Mouse (Mus musculus): ENCODE data around the gene Rapgef4. TPM values are rescaled to one million over a fixed set of nuclear protein-coding genes. Genes with fewer than 3 reads are reported as not detected.

The Rapgef4 gene
- polyA plus RNA-seq, 1 experiment from 2014 or later = 11.9 TPM

DNA sequence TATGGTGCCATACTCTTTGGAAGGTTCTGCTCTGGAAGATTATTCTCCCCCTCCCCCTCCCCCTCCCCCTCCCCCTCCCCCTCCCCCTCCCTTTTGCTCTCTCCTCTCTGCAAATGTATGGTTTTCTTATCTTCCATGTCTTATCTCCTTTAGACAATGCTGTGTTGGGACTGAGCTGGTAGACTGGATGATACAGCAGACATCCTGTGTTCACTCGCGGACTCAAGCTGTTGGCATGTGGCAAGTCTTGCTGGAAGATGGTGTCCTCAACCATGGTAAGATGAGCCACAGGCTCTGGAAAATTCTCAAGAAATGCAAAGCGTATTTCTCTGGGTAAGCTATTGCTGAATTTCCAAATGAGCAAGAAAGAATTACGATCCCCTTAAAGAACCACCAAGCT lies 197.0 kb downstream of the Rapgef4 start:
- H3K9ac ChIP-seq (ENCODE audit: low read length) = no peak overlapping the region
- no peaks in the 10 kb centered on the region for H3K27me3 ChIP-seq (ENCODE audit: control insufficient read depth, insufficient read depth, low read length)
- no peak for DNase-seq (ENCODE audit: low spot score)
- 89% methylated on average over 4 of the region's 4 CpGs for WGBS
- no peak overlapping the region for H3K4me3 ChIP-seq (ENCODE audit: low read depth, low read length)
- ATAC-seq (ENCODE audit: insufficient read depth, low FRiP score, low TSS enrichment) = no peak
- no peaks in the 10 kb centered on the region for H3K36me3 ChIP-seq (ENCODE audit: control insufficient read depth, insufficient read depth, low read length)
- H3K9me3 ChIP-seq (ENCODE audit: control insufficient read depth, low read length) = no peaks in the 10 kb centered on the region
- no peak overlapping the region for H3K27ac ChIP-seq (ENCODE audit: low read depth, low read length)
- H3K4me2 ChIP-seq (ENCODE audit: low read depth) = no peak overlapping the region
- H3K4me1 ChIP-seq (ENCODE audit: control insufficient read depth, insufficient read depth, low read length) = peaks cover 12% of the 10 kb centered on the region; the same call in 1 of the 2 replicates

DNA sequence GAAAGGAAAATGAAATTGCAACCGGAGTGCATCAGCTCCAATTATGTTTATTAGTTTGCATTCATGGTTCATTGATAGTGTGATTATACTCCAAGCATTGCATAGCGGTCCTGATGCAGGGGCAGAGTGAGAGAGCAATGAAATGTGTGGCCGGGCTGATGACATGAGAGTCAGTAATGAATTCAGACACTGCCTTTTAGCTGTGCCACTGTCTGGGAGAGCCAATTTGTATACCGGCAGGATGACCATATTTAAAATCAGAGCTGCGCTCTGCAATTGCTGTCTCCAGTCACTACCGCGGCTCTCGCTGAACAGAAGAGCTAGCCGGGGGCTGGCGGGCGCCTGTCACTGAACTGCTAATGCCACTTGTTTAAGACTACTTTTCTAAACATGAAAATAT lies 197.5 kb downstream of the Rapgef4 start:
- no peak for ATAC-seq (ENCODE audit: insufficient read depth, low FRiP score, low TSS enrichment)
- H3K9ac ChIP-seq (ENCODE audit: low read length) = no peak overlapping the region
- no peak overlapping the region for H3K4me2 ChIP-seq (ENCODE audit: low read depth)
- H3K4me3 ChIP-seq (ENCODE audit: low read depth, low read length) = no peak overlapping the region
- no peaks in the 10 kb centered on the region for H3K9me3 ChIP-seq (ENCODE audit: control insufficient read depth, low read length)
- 87% methylated on average over 11 of the region's 11 CpGs for WGBS
- peaks cover 12% of the 10 kb centered on the region; the same call in 1 of the 2 replicates for H3K4me1 ChIP-seq (ENCODE audit: control insufficient read depth, insufficient read depth, low read length)
- no peak overlapping the region for H3K27ac ChIP-seq (ENCODE audit: low read depth, low read length)
- no peaks in the 10 kb centered on the region for H3K36me3 ChIP-seq (ENCODE audit: control insufficient read depth, insufficient read depth, low read length)
- DNase-seq (ENCODE audit: low spot score) = no peak
- H3K27me3 ChIP-seq (ENCODE audit: control insufficient read depth, insufficient read depth, low read length) = no peaks in the 10 kb centered on the region

DNA sequence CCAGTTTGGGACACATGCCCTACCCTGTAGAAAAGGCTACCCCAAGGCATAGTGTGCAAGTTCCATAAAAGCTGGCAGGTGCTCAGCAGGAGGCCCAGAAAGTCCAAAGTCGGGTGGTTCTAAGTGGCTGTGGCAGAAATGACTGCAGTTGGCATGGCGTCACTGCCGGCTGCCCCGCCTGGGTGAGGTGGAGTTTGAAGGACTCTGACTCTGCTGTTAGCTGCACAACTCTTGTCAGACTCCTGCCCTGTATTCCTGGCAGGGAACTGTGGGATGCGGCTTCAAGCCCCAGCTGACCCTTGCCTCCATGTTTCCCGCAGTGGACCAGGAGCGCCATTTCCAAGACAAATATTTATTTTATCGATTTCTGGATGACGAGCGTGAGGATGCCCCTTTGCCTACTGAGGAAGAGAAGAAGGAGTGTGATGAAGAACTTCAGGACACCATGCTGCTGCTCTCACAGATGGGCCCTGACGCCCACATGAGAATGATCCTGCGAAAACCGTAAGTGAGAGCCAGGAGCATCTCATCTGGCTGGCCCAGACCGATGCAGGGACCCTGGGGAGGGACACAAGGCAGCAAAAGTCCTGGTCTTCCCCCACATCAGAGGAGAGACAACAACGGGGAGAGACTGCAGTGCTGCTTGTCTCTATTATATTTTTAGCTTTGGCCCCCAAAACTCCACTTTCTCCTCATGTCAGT lies 198.7 kb downstream of the Rapgef4 start:
- H3K27me3 ChIP-seq (ENCODE audit: control insufficient read depth, insufficient read depth, low read length) = no peaks in the 10 kb centered on the region
- no peaks in the 10 kb centered on the region for H3K9me3 ChIP-seq (ENCODE audit: control insufficient read depth, low read length)
- H3K9ac ChIP-seq (ENCODE audit: low read length) = no peak overlapping the region
- H3K36me3 ChIP-seq (ENCODE audit: control insufficient read depth, insufficient read depth, low read length) = no peaks in the 10 kb centered on the region
- WGBS = 91% methylated on average over 15 of the region's 15 CpGs
- no peak for DNase-seq (ENCODE audit: low spot score)
- ATAC-seq (ENCODE audit: insufficient read depth, low FRiP score, low TSS enrichment) = no peak
- H3K27ac ChIP-seq (ENCODE audit: low read depth, low read length) = no peak overlapping the region
- no peak overlapping the region for H3K4me3 ChIP-seq (ENCODE audit: low read depth, low read length)
- no peak overlapping the region for H3K4me2 ChIP-seq (ENCODE audit: low read depth)
- peaks cover 12% of the 10 kb centered on the region; the same call in 1 of the 2 replicates for H3K4me1 ChIP-seq (ENCODE audit: control insufficient read depth, insufficient read depth, low read length)

DNA sequence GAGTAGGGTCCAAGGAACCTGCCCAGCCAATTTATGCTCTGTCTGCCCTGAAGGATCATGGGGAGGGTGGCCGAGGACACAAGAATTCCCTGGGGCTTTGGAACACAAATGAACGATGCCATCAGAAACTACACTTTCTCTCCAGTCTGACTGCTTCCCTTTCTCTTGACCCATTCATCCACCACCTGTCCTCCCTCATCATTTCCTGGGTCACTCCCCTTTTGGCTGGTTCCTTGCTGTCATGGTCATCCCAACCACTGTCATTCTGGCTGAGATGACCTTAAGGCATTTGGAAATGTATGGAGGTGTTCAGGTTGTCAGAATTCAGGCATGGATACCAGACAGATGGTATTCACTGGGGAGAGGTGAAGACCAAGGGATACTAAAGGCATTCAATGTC lies 200.4 kb downstream of the Rapgef4 start:
- Histone ChIP-seq H3K9ac (ENCODE audit: low read length) (no peak overlapping the region), H3K4me3 (ENCODE audit: low read depth, low read length) (no peak overlapping the region), H3K27me3 (ENCODE audit: control insufficient read depth, insufficient read depth, low read length) (no peaks in the 10 kb centered on the region), H3K36me3 (ENCODE audit: control insufficient read depth, insufficient read depth, low read length) (no peaks in the 10 kb centered on the region), H3K9me3 (ENCODE audit: control insufficient read depth, low read length) (no peaks in the 10 kb centered on the region), H3K4me1 (ENCODE audit: control insufficient read depth, insufficient read depth, low read length) (peaks cover 9% of the 10 kb centered on the region; the same call in 1 of the 2 replicates), H3K4me2 (ENCODE audit: low read depth) (no peak overlapping the region), H3K27ac (ENCODE audit: low read depth, low read length) (no peak overlapping the region)
- ATAC-seq (ENCODE audit: insufficient read depth, low FRiP score, low TSS enrichment) (no peak), DNase-seq (ENCODE audit: low spot score) (no peak)
- WGBS = 85% methylated on average over 2 of the region's 2 CpGs

DNA sequence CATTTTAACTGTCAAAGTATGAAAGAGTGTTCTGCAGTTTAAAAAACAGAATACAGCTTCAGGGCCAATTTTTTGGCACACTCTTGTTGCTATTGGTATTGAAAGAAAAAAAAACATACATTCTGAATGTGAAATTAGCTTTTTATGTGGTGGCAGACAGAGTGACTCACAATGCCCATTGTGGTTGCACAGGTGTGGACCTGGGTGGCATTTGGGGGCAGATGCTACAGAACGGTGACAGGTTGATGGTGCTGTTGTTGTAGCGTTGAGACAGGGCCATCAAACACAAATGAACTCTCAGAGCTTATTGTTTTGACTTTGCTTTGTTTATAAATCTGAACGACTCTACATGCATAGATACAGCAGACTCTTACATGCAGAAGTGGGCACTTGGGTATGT lies 202.7 kb downstream of the Rapgef4 start:
- ATAC-seq (ENCODE audit: insufficient read depth, low FRiP score, low TSS enrichment) (no peak), DNase-seq (ENCODE audit: low spot score) (no peak)
- no peak overlapping the region for H3K4me3 ChIP-seq (ENCODE audit: low read depth, low read length)
- H3K27me3 ChIP-seq (ENCODE audit: control insufficient read depth, insufficient read depth, low read length) = no peaks in the 10 kb centered on the region
- H3K36me3 ChIP-seq (ENCODE audit: control insufficient read depth, insufficient read depth, low read length) = no peaks in the 10 kb centered on the region
- H3K9ac ChIP-seq (ENCODE audit: low read length) = no peak overlapping the region
- H3K4me2 ChIP-seq (ENCODE audit: low read depth) = no peak overlapping the region
- no peak overlapping the region for H3K27ac ChIP-seq (ENCODE audit: low read depth, low read length)
- no peaks in the 10 kb centered on the region for H3K4me1 ChIP-seq (ENCODE audit: control insufficient read depth, insufficient read depth, low read length)
- 87% methylated on average over 3 of the region's 3 CpGs for WGBS
- no peaks in the 10 kb centered on the region for H3K9me3 ChIP-seq (ENCODE audit: control insufficient read depth, low read length)

- Histone ChIP-seq H3K27ac (ENCODE audit: low read depth, low read length) (no peak overlapping the region), H3K9me3 (ENCODE audit: control insufficient read depth, low read length) (no peaks in the 10 kb centered on the region), H3K27me3 (ENCODE audit: control insufficient read depth, insufficient read depth, low read length) (no peaks in the 10 kb centered on the region), H3K36me3 (ENCODE audit: control insufficient read depth, insufficient read depth, low read length) (no peaks in the 10 kb centered on the region), H3K4me1 (ENCODE audit: control insufficient read depth, insufficient read depth, low read length) (no peaks in the 10 kb centered on the region), H3K4me3 (ENCODE audit: low read depth, low read length) (no peak overlapping the region), H3K4me2 (ENCODE audit: low read depth) (no peak overlapping the region), H3K9ac (ENCODE audit: low read length) (no peak overlapping the region)
- ATAC-seq (ENCODE audit: insufficient read depth, low FRiP score, low TSS enrichment) (no peak), DNase-seq (ENCODE audit: low spot score) (no peak)
- WGBS = 78% methylated on average over 6 of the region's 6 CpGs
Measured at GRCm38 (mm10) chr2:72196190-72196965, 215.3 kb downstream of the Rapgef4 start.

DNA sequence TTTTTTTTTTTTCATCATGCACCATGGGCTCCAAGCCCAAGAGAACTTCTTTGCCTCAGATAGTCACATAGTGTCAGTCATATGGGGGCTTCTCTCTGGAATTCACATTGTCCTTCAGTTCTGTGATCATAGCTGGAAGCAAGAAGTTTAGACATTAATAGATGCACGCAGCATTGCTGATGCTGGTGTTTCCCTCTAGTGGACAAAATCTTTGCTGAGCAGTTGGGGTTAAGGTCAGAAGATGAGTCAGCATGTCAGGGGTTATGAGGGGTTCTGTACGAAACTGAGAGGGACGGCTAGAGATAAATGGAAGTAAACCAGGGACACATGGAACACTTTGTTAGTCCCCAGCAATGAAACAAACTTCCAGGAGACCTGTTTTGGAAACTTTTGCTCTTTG lies 216.0 kb downstream of the Rapgef4 start:
- no peak for ATAC-seq (ENCODE audit: insufficient read depth, low FRiP score, low TSS enrichment)
- H3K9ac ChIP-seq (ENCODE audit: low read length) = no peak overlapping the region
- no peak overlapping the region for H3K4me3 ChIP-seq (ENCODE audit: low read depth, low read length)
- WGBS = 54% methylated on average over 3 of the region's 3 CpGs
- H3K27me3 ChIP-seq (ENCODE audit: control insufficient read depth, insufficient read depth, low read length) = no peaks in the 10 kb centered on the region
- H3K4me2 ChIP-seq (ENCODE audit: low read depth) = no peak overlapping the region
- H3K27ac ChIP-seq (ENCODE audit: low read depth, low read length) = no peak overlapping the region
- DNase-seq (ENCODE audit: low spot score) = no peak
- no peaks in the 10 kb centered on the region for H3K9me3 ChIP-seq (ENCODE audit: control insufficient read depth, low read length)
- no peaks in the 10 kb centered on the region for H3K36me3 ChIP-seq (ENCODE audit: control insufficient read depth, insufficient read depth, low read length)
- no peaks in the 10 kb centered on the region for H3K4me1 ChIP-seq (ENCODE audit: control insufficient read depth, insufficient read depth, low read length)

GRCm38 (mm10) chr2:72199451-72199850 lies 218.4 kb downstream of the Rapgef4 start:
- DNase-seq (ENCODE audit: low spot score) (no peak), ATAC-seq (ENCODE audit: insufficient read depth, low FRiP score, low TSS enrichment) (no peak)
- 87% methylated on average over 2 of the region's 2 CpGs for WGBS
- Histone ChIP-seq H3K9me3 (ENCODE audit: control insufficient read depth, low read length) (no peaks in the 10 kb centered on the region), H3K27me3 (ENCODE audit: control insufficient read depth, insufficient read depth, low read length) (no peaks in the 10 kb centered on the region), H3K27ac (ENCODE audit: low read depth, low read length) (no peak overlapping the region), H3K36me3 (ENCODE audit: control insufficient read depth, insufficient read depth, low read length) (no peaks in the 10 kb centered on the region), H3K4me2 (ENCODE audit: low read depth) (no peak overlapping the region), H3K9ac (ENCODE audit: low read length) (no peak overlapping the region), H3K4me3 (ENCODE audit: low read depth, low read length) (no peak overlapping the region), H3K4me1 (ENCODE audit: control insufficient read depth, insufficient read depth, low read length) (no peaks in the 10 kb centered on the region)

GRCm38 (mm10) chr2:72201506-72201905 lies 220.5 kb downstream of the Rapgef4 start:
- no peak for DNase-seq (ENCODE audit: low spot score)
- H3K36me3 ChIP-seq (ENCODE audit: control insufficient read depth, insufficient read depth, low read length) = no peaks in the 10 kb centered on the region
- no peak overlapping the region for H3K4me2 ChIP-seq (ENCODE audit: low read depth)
- no peak overlapping the region for H3K4me3 ChIP-seq (ENCODE audit: low read depth, low read length)
- no peaks in the 10 kb centered on the region for H3K4me1 ChIP-seq (ENCODE audit: control insufficient read depth, insufficient read depth, low read length)
- no peak overlapping the region for H3K27ac ChIP-seq (ENCODE audit: low read depth, low read length)
- H3K9ac ChIP-seq (ENCODE audit: low read length) = no peak overlapping the region
- H3K27me3 ChIP-seq (ENCODE audit: control insufficient read depth, insufficient read depth, low read length) = no peaks in the 10 kb centered on the region
- ATAC-seq (ENCODE audit: insufficient read depth, low FRiP score, low TSS enrichment) = no peak
- 51% methylated on average over 9 of the region's 9 CpGs for WGBS
- H3K9me3 ChIP-seq (ENCODE audit: control insufficient read depth, low read length) = no peaks in the 10 kb centered on the region
